Mouse (Mus musculus): ENCODE data around the gene Fbxo10.
"Not testable (repeated sequence)": the region's sequence is repeated elsewhere in the genome, so short reads cannot be mapped to it uniquely, and the experiment has no call there.

The Fbxo10 gene

DNA sequence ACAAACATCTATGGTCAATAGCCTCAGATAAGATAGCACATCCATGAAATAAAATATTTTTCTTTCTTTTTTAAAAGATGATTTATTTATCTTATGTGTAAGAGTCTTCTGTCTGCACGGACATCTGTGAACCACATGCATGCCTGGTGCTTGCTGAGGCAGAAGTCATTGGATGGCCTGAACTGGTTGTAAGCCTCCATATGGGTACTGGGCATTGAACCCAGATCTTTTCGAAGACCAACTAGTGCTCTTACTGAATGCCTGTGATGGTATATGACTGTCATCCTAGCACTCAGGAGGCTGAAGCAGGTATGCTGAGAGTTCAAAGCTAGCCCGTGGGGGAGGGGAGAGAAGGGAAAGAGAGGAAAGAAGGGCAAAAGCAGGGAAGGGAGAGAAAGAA is 86.3 kb downstream of the Fbxo10 start:
- DNase-seq: no peak

DNA sequence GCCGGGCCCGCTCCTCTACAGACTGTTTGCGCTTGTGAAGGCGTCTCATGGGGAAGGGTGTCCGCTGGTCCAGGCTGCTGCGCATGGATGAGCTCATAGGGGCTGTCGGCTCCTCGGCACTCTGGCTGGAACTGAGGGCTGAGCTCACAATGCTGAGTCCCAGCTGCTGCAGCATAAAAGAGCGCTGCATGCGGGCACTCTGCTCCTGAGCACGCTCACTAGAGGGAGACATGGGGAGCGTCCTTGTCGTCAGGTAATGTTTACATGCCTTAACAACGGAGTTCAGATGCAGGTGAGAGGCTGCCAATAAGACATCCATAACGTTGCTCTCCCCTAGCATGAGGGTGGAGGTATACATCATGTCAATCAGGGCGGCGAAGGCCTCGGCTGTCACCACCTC is 89.6 kb downstream of the Fbxo10 start:
- DNase-seq: no peak

DNA sequence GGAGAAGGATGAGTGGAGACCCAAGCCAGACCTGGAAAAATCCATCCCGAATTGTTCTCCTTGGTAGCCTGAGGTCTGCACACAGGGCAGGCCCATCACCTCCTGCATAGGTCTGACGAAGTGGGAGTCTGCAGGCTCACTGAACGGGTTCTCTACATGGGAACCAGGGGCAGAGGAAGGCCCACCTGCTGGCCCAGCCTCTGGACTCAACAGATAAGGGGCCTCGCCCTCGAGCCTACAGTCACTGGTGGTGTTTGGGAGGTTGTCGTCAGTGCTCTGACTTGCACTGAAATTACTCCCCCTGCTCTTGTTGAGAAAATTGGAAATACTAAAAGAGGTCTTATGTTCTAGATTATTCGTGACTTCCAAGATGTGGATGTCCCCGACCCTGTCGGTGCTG is 90.6 kb downstream of the Fbxo10 start:
- DNase-seq: no peak

- DNase-seq: not testable (repeated sequence)
These were observed 91.2 kb downstream of the Fbxo10 start for GRCm38 (mm10) chr4:44993179-44993578.

- not testable (repeated sequence) for DNase-seq
These were observed 92.1 kb downstream of the Fbxo10 start for GRCm38 (mm10) chr4:44992330-44992729.

GRCm38 (mm10) chr4:44990560-44990959 is 93.8 kb downstream of the Fbxo10 start:
- no peak for DNase-seq

All from right cerebral cortex, postnatal 25 days (tissue).